Mouse (Mus musculus) limb, embryonic 11.5 days (tissue): Measurements from ENCODE around the gene Eloa. TPM values are rescaled to one million over a fixed set of nuclear protein-coding genes. Genes with fewer than 3 reads are reported as not detected.
A peak's percentile ranks its signal among the peaks of the same experiment; 100 is the strongest.

ENCODE experiments used
- ATAC-seq: fragments of 200-750 bp; cut with Nextera tagmentation; 2 replicates; pipeline ENCODE4 v1.8.0; 2017; ENCODE audit warnings: low read depth; ENCODE audit not compliant: insufficient number of reproducible peaks, low FRiP score, low TSS enrichment
- DNase-seq: peaks from one replicate; pipeline ENCODE4 v3.0.0-alpha.2; 2015; ENCODE audit warnings: low spot score
- H3K27ac ChIP-seq: fragments of 300-500 bp; sonication (generic); replicated peaks from 2 replicates; pipeline ENCODE4 v1.5.1; 2014; ENCODE audit warnings: low read depth, mild to moderate bottlenecking, low read length
- H3K27me3 ChIP-seq: fragments of 300-500 bp; sonication (generic); 2 replicates; pipeline ENCODE4 v1.6.1; 2014; ENCODE audit warnings: mild to moderate bottlenecking, low read length, mixed read lengths; ENCODE audit not compliant: control insufficient read depth, insufficient read depth
- H3K36me3 ChIP-seq: fragments of 300-500 bp; sonication (generic); 2 replicates; pipeline ENCODE4 v1.6.1; 2014; ENCODE audit warnings: mild to moderate bottlenecking, low read length, moderate library complexity, mixed read lengths; ENCODE audit not compliant: control insufficient read depth, insufficient read depth
- H3K4me1 ChIP-seq: fragments of 300-500 bp; sonication (generic); 2 replicates; pipeline ENCODE4 v1.6.1; 2014; ENCODE audit warnings: low read length, mixed read lengths; ENCODE audit not compliant: control insufficient read depth, insufficient read depth
- H3K4me2 ChIP-seq: fragments of 300-500 bp; sonication (generic); 2 replicates; pipeline ENCODE4 v1.6.1; 2014; ENCODE audit warnings: low read depth, mild to moderate bottlenecking, moderate library complexity; ENCODE audit not compliant: severe bottlenecking
- H3K4me3 ChIP-seq: fragments of 300-500 bp; sonication (generic); 2 replicates; pipeline ENCODE4 v1.5.1; 2014; ENCODE audit warnings: low read depth, low read length
- H3K9ac ChIP-seq: fragments of 300-500 bp; sonication (generic); 2 replicates; pipeline ENCODE4 v1.6.1; 2014; ENCODE audit warnings: mild to moderate bottlenecking, low read length
- H3K9me3 ChIP-seq: fragments of 300-500 bp; sonication (generic); 2 replicates; pipeline ENCODE4 v1.6.1; 2016; ENCODE audit warnings: low read length; ENCODE audit not compliant: control insufficient read depth
- WGBS: fragments of 180-500 bp; shearing (Covaris S2); extraction: QIAGEN DNeasy Blood & Tissue Kit; methylation state at CpG from one replicate; pipeline ENCODE4 v1.1.7; 2014; 5-methylcytosine and 5-hydroxymethylcytosine counted together
- polyA plus RNA-seq: library from polyadenylated mRNA; unstranded; fragments of >200 nt; fragmentation: Nextera tagmentation; extraction: Ambion mirVana; gene quantifications from 2 replicates; pipeline ENCODE4 v1.2.1, GENCODE M21; 2014

The Eloa gene
- polyA plus RNA-seq, 1 experiment from 2014 or later, result 45.8 TPM

DNA sequence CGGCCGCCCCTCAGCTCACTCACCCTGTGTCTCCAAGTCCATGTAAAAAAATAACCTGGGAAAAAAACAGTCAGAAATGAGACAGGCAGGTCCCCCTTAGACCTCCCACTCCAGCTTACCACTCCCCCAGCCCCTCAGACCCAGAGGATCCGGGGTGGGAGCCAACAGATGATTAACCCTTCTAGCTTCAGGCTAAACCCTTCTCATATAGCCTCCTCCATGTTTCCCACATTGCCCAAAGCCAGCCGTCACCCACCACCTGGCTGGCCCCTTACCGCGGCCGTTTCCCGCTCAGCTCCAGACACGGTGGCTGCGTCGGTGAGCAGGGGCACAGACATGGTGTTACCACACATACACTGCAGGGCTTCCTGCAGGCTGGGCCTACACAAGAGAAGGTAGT is 51.0 kb downstream of the Eloa start:
- peaks cover 22% of the 10 kb centered on the region for H3K36me3 ChIP-seq
- DNase-seq, result no peak
- no peak overlapping the region for H3K9ac ChIP-seq
- H3K27me3 ChIP-seq, result no peaks in the 10 kb centered on the region
- no peak overlapping the region for H3K27ac ChIP-seq
- no peaks in the 10 kb centered on the region for H3K9me3 ChIP-seq
- no peak overlapping the region for H3K4me3 ChIP-seq
- ATAC-seq, result no peak
- H3K4me2 ChIP-seq, result no peak overlapping the region
- peaks cover 8% of the 10 kb centered on the region for H3K4me1 ChIP-seq
- 91% methylated on average over 11 of the region's 11 CpGs for WGBS

DNA sequence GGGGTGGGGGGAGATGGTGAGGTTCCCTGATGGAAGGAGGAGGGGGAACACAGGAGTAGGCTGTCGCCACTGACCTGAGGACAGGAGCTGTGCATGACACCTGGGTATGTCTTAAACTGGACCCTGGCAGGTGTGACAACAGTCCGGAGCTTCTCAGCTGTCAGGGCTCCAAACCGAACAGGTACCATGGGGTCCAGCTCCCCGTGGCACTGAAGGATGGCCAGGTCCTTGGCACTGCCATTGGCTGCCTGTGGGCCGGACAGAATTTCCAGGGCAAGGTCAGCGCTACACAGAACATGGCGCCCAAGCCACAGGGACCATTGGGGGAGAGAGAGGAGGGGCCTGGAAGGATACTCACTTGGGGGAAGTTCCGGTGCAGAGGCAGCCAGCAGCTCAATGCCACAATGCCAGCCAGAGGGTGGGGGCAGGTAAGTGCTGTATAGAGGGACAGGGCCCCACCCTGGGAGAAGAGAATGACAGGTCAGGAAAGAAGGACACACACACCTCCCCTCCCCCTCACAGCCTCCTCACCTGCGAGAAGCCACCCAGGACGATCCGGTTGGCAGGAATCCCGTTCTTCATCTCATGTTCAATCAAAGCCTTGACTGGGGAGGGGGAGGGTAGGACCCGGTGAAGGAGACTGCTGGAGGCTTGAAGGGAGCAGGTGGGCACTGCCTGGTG is 52.4 kb downstream of the Eloa start:
- Histone ChIP-seq H3K36me3 (peaks cover 18% of the 10 kb centered on the region), H3K9ac (no peak overlapping the region), H3K4me1 (peaks cover 15% of the 10 kb centered on the region), H3K4me2 (no peak overlapping the region), H3K27ac (no peak overlapping the region), H3K4me3 (no peak overlapping the region), H3K9me3 (no peaks in the 10 kb centered on the region), H3K27me3 (no peaks in the 10 kb centered on the region)
- 89% methylated on average over 13 of the region's 13 CpGs for WGBS
- ATAC-seq (no peak), DNase-seq (no peak)

DNA sequence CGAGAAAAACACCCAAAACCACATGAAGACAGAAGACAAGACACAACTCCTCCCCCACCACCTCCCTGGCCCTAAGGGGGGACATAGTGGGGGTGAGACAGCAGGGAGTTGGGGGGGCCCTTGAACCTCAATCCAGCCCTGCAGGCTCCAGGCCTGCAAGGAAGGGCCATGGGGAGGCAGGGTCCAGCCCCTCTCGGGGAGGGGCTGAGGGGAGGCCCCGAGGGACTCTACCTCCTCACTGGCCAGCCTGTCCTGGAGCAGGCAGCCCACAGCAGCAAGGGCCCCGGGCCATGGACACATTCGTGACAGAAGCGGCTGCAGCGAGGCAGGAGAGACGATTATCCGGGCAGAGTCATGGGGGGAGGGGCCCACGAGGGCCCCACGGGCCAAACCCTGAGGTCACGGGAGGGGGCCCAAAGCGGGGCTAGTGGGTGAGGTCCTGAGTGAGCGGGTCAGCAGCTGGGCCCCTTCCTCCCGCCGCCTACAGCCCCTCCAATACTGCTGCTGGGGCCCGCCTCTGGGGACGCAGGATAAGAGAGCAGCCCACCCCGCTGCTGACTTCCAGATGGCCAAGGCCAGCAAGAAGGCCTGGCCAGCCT is 53.2 kb downstream of the Eloa start:
- no peak overlapping the region for H3K27ac ChIP-seq
- no peak for DNase-seq
- no peak overlapping the region for H3K9ac ChIP-seq
- no peaks in the 10 kb centered on the region for H3K27me3 ChIP-seq
- WGBS, result 69% methylated on average over 19 of the region's 19 CpGs
- H3K4me2 ChIP-seq, result no peak overlapping the region
- H3K36me3 ChIP-seq, result peaks cover 18% of the 10 kb centered on the region
- no peak overlapping the region for H3K4me3 ChIP-seq
- peaks cover 17% of the 10 kb centered on the region for H3K4me1 ChIP-seq
- ATAC-seq, result no peak
- no peaks in the 10 kb centered on the region for H3K9me3 ChIP-seq

DNA sequence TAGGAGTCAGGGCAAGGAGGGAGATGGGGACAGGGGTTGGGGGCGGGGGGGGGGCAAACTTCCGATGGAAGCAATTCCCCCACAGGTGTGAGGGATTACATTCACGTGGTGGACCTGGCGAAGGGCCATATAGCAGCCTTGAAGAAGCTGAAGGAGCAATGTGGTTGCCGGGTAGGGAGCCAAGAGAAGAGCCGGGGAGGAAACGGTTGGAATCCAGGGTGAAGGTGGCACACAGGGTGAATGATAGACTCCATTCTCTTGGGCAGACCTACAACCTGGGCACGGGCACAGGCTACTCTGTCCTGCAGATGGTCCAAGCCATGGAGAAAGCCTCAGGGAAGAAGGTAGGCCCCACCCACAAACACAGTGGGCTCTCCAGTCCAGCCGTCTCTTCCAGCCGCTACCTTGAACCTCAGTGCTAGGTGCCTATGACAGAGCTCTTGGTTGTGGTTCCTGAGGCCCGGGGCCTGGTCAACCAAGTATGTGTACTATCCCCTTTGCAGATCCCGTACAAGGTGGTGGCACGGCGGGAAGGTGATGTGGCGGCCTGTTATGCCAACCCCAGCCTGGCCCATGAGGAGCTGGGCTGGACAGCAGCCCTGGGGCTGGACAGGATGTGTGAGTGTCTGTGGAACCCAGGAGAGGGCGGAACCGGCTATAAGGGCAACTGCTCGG is 54.3 kb downstream of the Eloa start:
- Histone ChIP-seq H3K27ac (no peak overlapping the region), H3K4me3 (no peak overlapping the region), H3K9me3 (no peaks in the 10 kb centered on the region), H3K27me3 (no peaks in the 10 kb centered on the region), H3K36me3 (peaks cover 18% of the 10 kb centered on the region), H3K9ac (no peak overlapping the region), H3K4me1 (peaks cover 17% of the 10 kb centered on the region), H3K4me2 (no peak overlapping the region)
- DNase-seq (no peak), ATAC-seq (no peak)
- 91% methylated on average over 18 of the region's 18 CpGs for WGBS

- H3K9ac ChIP-seq, result no peak overlapping the region
- no peak overlapping the region for H3K4me2 ChIP-seq
- H3K4me3 ChIP-seq, result no peak overlapping the region
- peaks cover 10% of the 10 kb centered on the region for H3K4me1 ChIP-seq
- DNase-seq (no peak), ATAC-seq (no peak)
- WGBS, result 89% methylated on average over 16 of the region's 16 CpGs
- H3K9me3 ChIP-seq, result no peaks in the 10 kb centered on the region
- no peak overlapping the region for H3K27ac ChIP-seq
- peaks cover 18% of the 10 kb centered on the region for H3K36me3 ChIP-seq
- H3K27me3 ChIP-seq, result no peaks in the 10 kb centered on the region
These were observed 55.3 kb downstream of the Eloa start for GRCm38 (mm10) chr4:135966283-135966682.

- H3K4me1 ChIP-seq, result peaks cover 9% of the 10 kb centered on the region
- H3K4me2 ChIP-seq, result peak overlapping the region; percentile 94; the same call in 1 of the 2 replicates
- ATAC-seq (no peak), DNase-seq (no peak)
- H3K27me3 ChIP-seq, result no peaks in the 10 kb centered on the region
- H3K27ac ChIP-seq, result no peak overlapping the region
- no peaks in the 10 kb centered on the region for H3K9me3 ChIP-seq
- H3K9ac ChIP-seq, result no peak overlapping the region
- 84% methylated on average over 9 of the region's 9 CpGs for WGBS
- H3K4me3 ChIP-seq, result no peak overlapping the region
- H3K36me3 ChIP-seq, result peaks cover 18% of the 10 kb centered on the region
These were observed 56.5 kb downstream of the Eloa start for GRCm38 (mm10) chr4:135965113-135965512.

GRCm38 (mm10) chr4:135964426-135964825 is 57.1 kb downstream of the Eloa start:
- H3K4me1 ChIP-seq, result peaks cover 9% of the 10 kb centered on the region
- H3K9ac ChIP-seq, result peak overlapping the region; percentile 46
- peak overlapping the region; percentile 47 for H3K4me3 ChIP-seq
- no peaks in the 10 kb centered on the region for H3K27me3 ChIP-seq
- H3K4me2 ChIP-seq, result peak overlapping the region; percentile 94
- no peak for ATAC-seq
- H3K9me3 ChIP-seq, result no peaks in the 10 kb centered on the region
- DNase-seq, result no peak
- peaks cover 15% of the 10 kb centered on the region for H3K36me3 ChIP-seq
- H3K27ac ChIP-seq, result no peak overlapping the region
- 4% methylated on average over 12 of the region's 12 CpGs for WGBS

GRCm38 (mm10) chr4:135963457-135964193 is 57.9 kb downstream of the Eloa start, which contains the start of gene Gale:
Gale (plus strand) TSS chr4:135963727.
- H3K27me3 ChIP-seq, result no peaks in the 10 kb centered on the region
- peak; percentile 94 for DNase-seq
- peaks cover 9% of the 10 kb centered on the region for H3K4me1 ChIP-seq
- H3K36me3 ChIP-seq, result peaks cover 13% of the 10 kb centered on the region
- peak within 1 kb of the TSS; percentile 71 for H3K9ac ChIP-seq
- peak within 1 kb of the TSS; percentile 47 for H3K4me3 ChIP-seq
- under 1% methylated on average over 56 of the region's 56 CpGs for WGBS
- no peaks in the 10 kb centered on the region for H3K9me3 ChIP-seq
- peak; percentile 85 for ATAC-seq
- peak within 1 kb of the TSS; percentile 94 for H3K4me2 ChIP-seq
- 0 out of 2 replicates have a peak within 1 kb of the TSS, but pooled peaks have one; percentile 24 for H3K27ac ChIP-seq
